Mouse (Mus musculus) embryonic facial prominence, embryonic 10.5 days (tissue): ENCODE data around the gene Ppp1r14a. TPM values are rescaled to one million over a fixed set of nuclear protein-coding genes. Genes with fewer than 3 reads are reported as not detected.

Experiments
- DNase-seq: peaks from one replicate; pipeline ENCODE4 v3.0.0-alpha.2; 2017; ENCODE audit warnings: low spot score
- H3K27ac ChIP-seq: fragments of 300-500 bp; sonication (generic); replicated peaks from 2 replicates; pipeline ENCODE4 v1.5.1; 2016; ENCODE audit warnings: mild to moderate bottlenecking
- H3K27me3 ChIP-seq: fragments of 300-500 bp; sonication (generic); replicated peaks from 2 replicates; pipeline ENCODE4 v1.6.1; 2016; ENCODE audit warnings: low read depth, mild to moderate bottlenecking; ENCODE audit not compliant: poor library complexity, severe bottlenecking
- H3K36me3 ChIP-seq: fragments of 300-500 bp; sonication (generic); replicated peaks from 2 replicates; pipeline ENCODE4 v1.6.1; 2016; ENCODE audit warnings: mild to moderate bottlenecking, moderate library complexity
- H3K4me1 ChIP-seq: fragments of 300-500 bp; sonication (generic); 2 replicates; pipeline ENCODE4 v1.6.1; 2016
- H3K4me3 ChIP-seq: fragments of 300-500 bp; sonication (generic); 2 replicates; pipeline ENCODE4 v1.5.1; 2016; ENCODE audit warnings: mild to moderate bottlenecking, moderate library complexity
- H3K9me3 ChIP-seq: fragments of 300-500 bp; sonication (generic); 2 replicates; pipeline ENCODE4 v1.6.1; 2016; ENCODE audit warnings: mild to moderate bottlenecking
- WGBS: fragments of 180-500 bp; shearing (Covaris S2); methylation state at CpG from one replicate; pipeline ENCODE4 v1.1.7; 2016; 5-methylcytosine and 5-hydroxymethylcytosine counted together
- polyA plus RNA-seq: library from polyadenylated mRNA; unstranded; fragments of >200 nt; fragmentation: Nextera tagmentation; extraction: Ambion mirVana; gene quantifications from 2 replicates; pipeline ENCODE4 v1.2.1, GENCODE M21; 2016

Gene Ppp1r14a
- polyA plus RNA-seq, result 29.7 and 30.5 TPM in 2 replicates

DNA sequence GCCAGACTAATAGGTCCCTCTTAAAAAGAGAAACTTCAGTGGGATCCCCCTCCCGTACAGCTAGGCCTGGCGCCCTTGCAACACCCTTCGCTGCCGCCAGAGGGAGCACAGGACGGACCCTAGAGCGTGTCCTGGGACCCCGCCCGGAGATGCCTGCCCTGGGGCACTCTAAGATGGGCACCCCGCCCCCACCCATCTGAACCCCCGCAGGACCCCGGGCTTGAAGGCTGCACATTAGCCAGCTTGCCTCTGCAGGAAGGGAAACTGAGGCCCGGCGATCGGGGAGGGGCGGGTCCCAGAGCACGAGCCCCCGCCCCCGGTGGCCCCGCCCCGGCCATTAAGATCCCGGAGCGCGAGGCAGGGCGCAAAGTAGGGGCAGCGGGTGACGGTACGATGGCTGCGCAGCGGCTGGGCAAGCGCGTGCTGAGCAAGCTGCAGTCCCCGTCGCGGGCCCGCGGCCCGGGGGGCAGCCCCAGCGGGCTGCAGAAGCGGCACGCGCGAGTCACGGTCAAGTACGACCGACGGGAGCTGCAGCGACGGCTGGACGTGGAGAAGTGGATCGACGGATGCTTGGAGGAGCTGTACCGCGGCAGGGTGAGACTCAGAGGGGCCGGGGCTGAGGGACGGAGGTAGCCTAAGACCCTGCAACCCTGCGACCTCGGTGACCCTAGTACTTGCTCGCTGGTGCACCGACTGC, at the start of gene Ppp1r14a:
Gene Ppp1r14a, plus strand, starts transcription at position 367 of the 697 bp plus-strand sequence.
- H3K9me3 ChIP-seq, result no peaks in the 10 kb centered on the region
- peak; percentile 89 for DNase-seq
- no peaks in the 10 kb centered on the region for H3K36me3 ChIP-seq
- WGBS, result under 1% methylated on average over 59 of the region's 59 CpGs
- H3K27ac ChIP-seq, result peak within 1 kb of the TSS; percentile 83
- H3K27me3 ChIP-seq, result peaks cover 66% of the 10 kb centered on the region
- peaks cover 56% of the 10 kb centered on the region for H3K4me1 ChIP-seq
- peak within 1 kb of the TSS; percentile 75 for H3K4me3 ChIP-seq

DNA sequence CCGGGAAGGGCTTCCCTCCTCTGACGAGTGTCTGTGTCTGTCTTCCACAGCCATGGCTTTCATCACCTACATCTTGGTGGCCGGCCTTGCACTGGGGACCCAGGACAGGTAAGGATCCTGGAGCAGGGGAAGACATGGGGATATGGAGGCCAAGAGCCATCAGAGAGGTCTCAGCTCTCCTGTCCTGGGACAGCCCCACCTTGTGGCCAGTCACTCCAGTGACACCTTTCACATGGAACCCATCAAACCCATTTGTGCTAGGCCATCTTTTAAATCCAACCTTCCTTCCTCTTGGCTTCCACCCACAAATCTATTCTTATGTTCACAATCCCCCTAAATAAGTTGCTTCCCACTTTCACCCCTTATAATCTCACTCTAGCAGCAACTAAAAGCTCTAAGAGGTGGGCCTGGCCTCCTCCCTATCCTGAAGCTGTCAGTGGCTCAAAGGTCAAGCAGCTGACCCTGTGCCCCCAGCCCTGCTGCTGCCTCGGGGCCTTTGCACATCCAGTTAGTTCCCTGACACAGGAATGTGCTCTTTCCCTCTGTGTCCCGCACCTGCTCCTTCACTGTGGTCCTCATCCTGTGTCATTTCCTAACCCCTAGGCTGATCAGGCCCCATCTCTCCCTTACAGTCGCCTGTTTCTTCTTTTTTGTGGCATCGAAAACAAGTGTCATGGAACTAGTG, 44.2 kb upstream of the Ppp1r14a start:
- Histone ChIP-seq H3K9me3 (no peaks in the 10 kb centered on the region), H3K4me3 (no peak overlapping the region), H3K36me3 (peaks cover 44% of the 10 kb centered on the region), H3K27ac (no peak overlapping the region), H3K27me3 (peaks cover 25% of the 10 kb centered on the region), H3K4me1 (peaks cover 31% of the 10 kb centered on the region)
- 84% methylated on average over 7 of the region's 7 CpGs for WGBS
- no peak for DNase-seq

DNA sequence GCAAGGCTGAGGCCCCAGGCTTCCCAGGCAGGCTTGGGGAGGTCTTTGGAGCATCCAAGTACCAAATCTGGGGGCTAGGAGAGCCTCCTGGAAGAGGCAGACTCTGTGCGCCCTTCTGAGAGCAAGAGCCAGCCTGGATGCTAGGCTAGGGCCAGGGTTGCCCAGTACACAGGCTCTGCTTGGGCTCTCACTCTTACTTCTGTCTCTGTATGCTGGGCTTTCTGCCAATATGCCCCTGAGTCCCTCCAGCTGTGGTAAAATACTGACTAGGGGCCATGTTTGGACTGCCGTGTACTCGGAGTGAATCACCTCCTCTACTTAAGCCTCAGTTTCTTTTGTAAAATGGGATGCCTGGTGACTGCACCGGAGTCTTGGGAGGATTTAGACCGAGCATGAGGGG, 43.1 kb upstream of the Ppp1r14a start:
- H3K4me3 ChIP-seq, result no peak overlapping the region
- H3K36me3 ChIP-seq, result peaks cover 44% of the 10 kb centered on the region
- H3K4me1 ChIP-seq, result peaks cover 31% of the 10 kb centered on the region
- H3K27ac ChIP-seq, result no peak overlapping the region
- WGBS, result 90% methylated on average over 5 of the region's 5 CpGs
- no peak for DNase-seq
- H3K9me3 ChIP-seq, result no peaks in the 10 kb centered on the region
- peaks cover 25% of the 10 kb centered on the region for H3K27me3 ChIP-seq

DNA sequence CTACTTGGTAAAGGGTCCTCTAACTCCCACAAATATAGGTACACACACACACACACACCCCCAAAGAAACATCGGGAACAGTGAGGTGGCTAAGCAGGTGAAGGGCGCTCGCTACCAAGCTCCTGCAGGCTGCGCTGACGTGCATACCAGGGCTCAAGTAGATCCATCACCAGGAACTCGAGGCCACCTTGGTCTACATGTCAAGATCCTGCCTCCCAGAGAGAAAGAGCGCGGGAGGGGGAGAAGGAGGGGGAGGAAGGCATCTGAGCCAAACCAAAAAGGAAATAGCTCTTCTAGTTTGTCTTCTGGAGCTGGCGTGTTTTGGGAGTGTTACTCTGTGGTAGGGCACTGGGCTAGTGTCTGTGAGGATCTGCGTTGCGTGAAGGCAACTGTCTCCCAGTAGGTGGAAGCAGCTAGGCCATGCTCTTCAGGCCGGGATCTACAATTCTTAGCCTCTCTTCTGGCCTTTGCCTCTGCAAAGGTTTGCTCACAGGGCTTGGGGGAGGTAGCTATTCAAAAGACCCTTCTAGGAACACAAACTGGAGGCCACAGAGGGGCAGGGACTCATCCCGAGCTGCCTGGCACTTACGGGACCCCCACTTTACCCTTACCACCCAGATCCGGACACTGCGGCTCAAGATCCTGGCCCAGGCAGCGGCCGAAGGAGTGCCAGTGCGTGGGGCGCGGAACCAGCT, 42.3 kb upstream of the Ppp1r14a start:
- peaks cover 38% of the 10 kb centered on the region for H3K36me3 ChIP-seq
- H3K9me3 ChIP-seq, result no peaks in the 10 kb centered on the region
- H3K4me3 ChIP-seq, result peak overlapping the region; percentile 49
- peaks cover 31% of the 10 kb centered on the region for H3K4me1 ChIP-seq
- WGBS, result 85% methylated on average over 21 of the region's 21 CpGs
- H3K27ac ChIP-seq, result 0 out of 2 replicates have a peak overlapping the region, but pooled peaks have one; percentile 12
- H3K27me3 ChIP-seq, result peaks cover 25% of the 10 kb centered on the region
- no peak for DNase-seq

DNA sequence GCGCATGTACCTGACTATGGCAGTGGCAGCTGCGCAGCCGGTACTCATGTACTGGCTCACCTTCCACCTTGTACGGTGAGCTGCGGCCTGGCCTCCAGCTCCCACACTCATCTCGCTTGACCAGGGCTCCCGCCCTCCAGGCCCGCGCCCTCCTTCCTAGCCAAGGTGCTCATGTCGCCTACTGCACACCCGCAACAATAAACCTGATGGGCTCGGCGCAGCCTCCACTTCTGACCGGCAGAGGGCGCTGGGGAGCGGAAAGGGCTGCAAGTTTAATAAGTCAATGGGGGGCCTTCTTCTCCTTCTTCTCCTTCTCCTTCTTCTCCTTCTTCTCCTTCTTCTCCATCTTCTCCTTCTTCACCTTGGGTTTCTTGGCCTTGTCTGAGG, 41.8 kb upstream of the Ppp1r14a start:
- WGBS, result 26% methylated on average over 16 of the region's 16 CpGs
- H3K36me3 ChIP-seq, result peaks cover 35% of the 10 kb centered on the region
- H3K27ac ChIP-seq, result 0 out of 2 replicates have a peak overlapping the region, but pooled peaks have one; percentile 12
- peaks cover 31% of the 10 kb centered on the region for H3K4me1 ChIP-seq
- no peaks in the 10 kb centered on the region for H3K9me3 ChIP-seq
- peak overlapping the region; percentile 49 for H3K4me3 ChIP-seq
- H3K27me3 ChIP-seq, result peaks cover 25% of the 10 kb centered on the region
- DNase-seq, result peak; percentile 85

DNA sequence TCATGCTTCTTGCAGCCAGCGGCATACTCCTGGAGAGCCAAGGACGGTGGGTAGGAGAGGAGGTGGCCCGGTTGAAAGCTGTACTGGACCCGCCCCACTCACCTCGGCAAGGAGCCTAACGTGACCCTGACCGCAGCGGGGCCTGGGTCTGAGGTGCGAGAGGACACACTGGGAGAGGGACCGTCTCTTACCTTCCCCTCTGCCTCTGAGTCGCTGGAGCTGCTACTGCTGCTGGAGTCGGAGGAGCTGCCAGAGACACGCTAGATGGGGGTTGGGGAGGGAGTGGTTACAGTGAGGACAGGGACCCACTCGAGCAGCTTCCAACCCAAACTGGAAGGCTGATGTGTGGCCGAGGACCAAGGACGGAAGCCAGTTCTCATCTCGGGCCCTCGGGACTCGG, 41.4 kb upstream of the Ppp1r14a start:
- DNase-seq, result no peak
- no peaks in the 10 kb centered on the region for H3K9me3 ChIP-seq
- peaks cover 31% of the 10 kb centered on the region for H3K4me1 ChIP-seq
- peak overlapping the region; percentile 60 for H3K27ac ChIP-seq
- H3K36me3 ChIP-seq, result peaks cover 35% of the 10 kb centered on the region
- peak overlapping the region; percentile 49 for H3K4me3 ChIP-seq
- WGBS, result 10% methylated on average over 19 of the region's 19 CpGs
- peaks cover 25% of the 10 kb centered on the region for H3K27me3 ChIP-seq

DNA sequence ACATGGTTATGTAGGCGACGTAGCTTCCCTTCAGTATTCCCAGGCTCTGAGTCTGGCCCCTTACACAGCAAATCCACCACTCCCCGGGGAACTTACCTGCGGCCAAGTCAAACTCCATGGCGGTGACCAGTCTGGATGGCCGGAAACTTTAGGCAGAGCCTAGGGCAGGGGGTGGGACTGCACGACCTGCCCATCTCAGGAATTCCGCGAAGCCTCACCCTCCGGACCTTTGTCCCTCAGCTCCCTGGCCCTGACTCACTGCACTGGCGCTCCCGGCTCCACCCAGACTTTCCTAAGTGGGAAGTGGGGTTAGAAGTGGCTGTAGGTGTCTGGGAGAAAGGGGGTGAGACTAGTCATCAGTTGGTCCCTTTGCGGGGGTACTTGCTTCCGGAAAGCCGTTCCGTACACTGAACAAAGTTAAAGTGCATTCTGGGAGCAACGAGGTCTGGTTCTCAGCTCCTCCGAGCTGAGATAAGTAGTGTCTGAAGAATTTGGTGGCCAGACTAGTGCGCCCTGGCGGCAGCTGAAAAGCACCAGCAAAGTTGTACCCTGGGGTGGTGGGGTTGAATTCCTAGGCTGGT, 40.8 kb upstream of the Ppp1r14a start, which contains the start of gene 2200002D01Rik:
Gene 2200002D01Rik, minus strand, starts transcription at position 206 of the 581 bp plus-strand sequence.
- Histone ChIP-seq H3K4me3 (peak within 1 kb of the TSS; percentile 49), H3K4me1 (peaks cover 35% of the 10 kb centered on the region), H3K27me3 (peaks cover 25% of the 10 kb centered on the region), H3K36me3 (peaks cover 35% of the 10 kb centered on the region), H3K9me3 (no peaks in the 10 kb centered on the region), H3K27ac (peak within 1 kb of the TSS; percentile 60)
- DNase-seq, result peak; percentile 48
- 5% methylated on average over 20 of the region's 20 CpGs for WGBS

DNA sequence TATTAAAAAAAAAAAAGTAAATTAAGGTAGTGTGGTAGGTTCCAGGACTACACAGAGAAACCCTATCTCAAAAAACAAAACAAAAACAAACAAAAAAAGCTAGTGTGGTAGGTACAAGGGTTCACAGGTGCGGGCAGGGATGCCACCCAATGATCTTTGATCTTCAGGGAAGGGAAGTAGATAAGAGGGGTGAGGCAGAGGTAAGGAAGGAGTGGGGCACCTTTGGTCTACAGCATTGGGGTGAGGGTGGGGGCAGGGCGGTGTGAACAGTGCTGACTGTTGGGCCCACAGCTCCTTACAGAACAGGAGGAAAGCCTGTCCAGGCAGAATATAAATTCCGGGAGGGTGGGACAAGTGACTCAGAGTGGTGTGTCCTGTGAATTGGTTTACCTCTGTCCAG, 37.9 kb upstream of the Ppp1r14a start:
- H3K4me1 ChIP-seq, result peaks cover 42% of the 10 kb centered on the region
- peaks cover 25% of the 10 kb centered on the region for H3K27me3 ChIP-seq
- peaks cover 11% of the 10 kb centered on the region for H3K36me3 ChIP-seq
- no peak overlapping the region for H3K27ac ChIP-seq
- no peak overlapping the region for H3K4me3 ChIP-seq
- H3K9me3 ChIP-seq, result no peaks in the 10 kb centered on the region
- WGBS, result 80% methylated on average over 3 of the region's 3 CpGs
- no peak for DNase-seq

DNA sequence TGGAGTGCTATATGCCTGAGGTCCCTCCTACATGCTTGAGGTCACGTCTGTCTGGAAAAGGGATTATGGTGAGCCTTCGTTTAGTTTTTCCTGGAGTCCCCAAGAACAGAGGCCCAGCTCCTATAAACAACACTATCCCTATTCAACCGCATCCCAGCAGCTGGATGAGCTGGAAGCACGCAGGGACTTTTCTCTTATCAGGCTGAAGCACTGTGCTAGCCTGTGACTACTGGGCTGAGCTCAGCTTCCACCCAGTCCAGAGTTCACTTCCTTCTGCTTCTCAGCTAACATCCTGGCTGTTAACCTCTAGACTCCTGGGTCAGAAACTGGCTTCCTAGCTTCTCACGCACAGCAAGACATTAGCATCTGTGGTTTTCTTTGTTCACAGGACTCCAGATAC, 35.3 kb upstream of the Ppp1r14a start:
- no peaks in the 10 kb centered on the region for H3K9me3 ChIP-seq
- peak overlapping the region; percentile 49; the same call in 1 of the 2 replicates for H3K27ac ChIP-seq
- H3K4me3 ChIP-seq, result no peak overlapping the region
- peaks cover 34% of the 10 kb centered on the region for H3K4me1 ChIP-seq
- no peak for DNase-seq
- H3K36me3 ChIP-seq, result peaks cover 14% of the 10 kb centered on the region
- peaks cover 10% of the 10 kb centered on the region for H3K27me3 ChIP-seq
- 52% methylated on average over 5 of the region's 5 CpGs for WGBS

DNA sequence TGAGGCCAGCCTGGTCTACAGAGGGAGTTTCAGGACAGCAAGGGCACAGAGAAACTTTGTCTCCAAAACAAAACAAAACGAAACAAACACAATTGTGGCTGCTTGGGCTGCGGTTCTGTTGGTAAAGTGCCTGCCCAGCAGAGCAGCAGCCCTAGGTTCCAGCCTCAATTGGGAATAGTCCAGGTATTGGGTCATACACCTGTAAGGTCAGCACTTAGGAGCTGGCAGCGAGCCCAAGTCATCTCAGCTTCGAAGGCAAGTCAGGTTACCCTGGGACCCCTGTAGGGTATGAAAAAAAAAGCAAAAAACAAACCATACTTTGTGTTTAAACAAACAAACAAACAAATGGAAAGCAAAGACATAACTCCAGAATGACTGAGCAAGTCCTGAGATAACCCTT, 33.2 kb upstream of the Ppp1r14a start:
- Histone ChIP-seq H3K4me1 (peaks cover 50% of the 10 kb centered on the region), H3K36me3 (peaks cover 14% of the 10 kb centered on the region), H3K4me3 (no peak overlapping the region), H3K27me3 (no peaks in the 10 kb centered on the region), H3K9me3 (no peaks in the 10 kb centered on the region), H3K27ac (no peak overlapping the region)
- DNase-seq, result no peak
- 85% methylated on average over 4 of the region's 4 CpGs for WGBS

DNA sequence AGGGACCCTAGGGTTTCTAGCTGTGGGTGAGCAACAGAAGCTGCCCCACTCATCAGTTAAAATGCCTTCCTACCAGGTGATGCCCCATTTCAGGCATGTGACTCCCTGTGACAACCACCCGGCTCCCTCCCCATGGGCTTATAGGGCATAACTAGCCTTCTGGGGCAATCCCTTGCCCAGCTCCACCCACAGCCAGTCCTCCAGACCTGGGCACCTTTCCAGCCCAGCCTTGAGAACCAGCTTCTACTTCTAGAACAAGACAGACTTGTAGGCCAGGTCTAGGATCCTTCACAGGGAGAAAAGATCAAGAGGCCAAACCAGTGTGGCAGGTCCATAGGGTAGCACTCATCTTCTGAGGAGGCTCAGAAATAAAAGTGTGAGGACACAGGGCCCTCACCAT, 31.7 kb upstream of the Ppp1r14a start:
- WGBS, result 83% methylated on average over 1 of the region's 1 CpGs

More for the DNA sequence above, 31.7 kb upstream of the Ppp1r14a start:
- Histone ChIP-seq H3K36me3 (peaks cover 14% of the 10 kb centered on the region), H3K4me1 (peaks cover 56% of the 10 kb centered on the region), H3K4me3 (no peak overlapping the region), H3K27me3 (no peaks in the 10 kb centered on the region), H3K9me3 (no peaks in the 10 kb centered on the region), H3K27ac (no peak overlapping the region)
- DNase-seq, result no peak
